Mouse (Mus musculus) spleen, adult 2 months (tissue): ENCODE results near the gene Ppa1.
"Not testable (repeated sequence)": the region's sequence is repeated elsewhere in the genome, so short reads cannot be mapped to it uniquely, and the experiment has no call there.

Source experiments
- CTCF ChIP-seq: fragments of 200-500 bp; IDR thresholded peaks from 2 replicates; pipeline ENCODE4 v1.5.1; 2011; ENCODE audit warnings: mild to moderate bottlenecking, inconsistent platforms; ENCODE audit not compliant: insufficient read depth, insufficient read length, insufficient replicate concordance; ENCODE audit errors: extremely low read depth
- POLR2A ChIP-seq: fragments of 200-500 bp; IDR thresholded peaks from 2 replicates; pipeline ENCODE4 v1.6.1; 2011; ENCODE audit warnings: low read depth, low read length, inconsistent platforms

DNA sequence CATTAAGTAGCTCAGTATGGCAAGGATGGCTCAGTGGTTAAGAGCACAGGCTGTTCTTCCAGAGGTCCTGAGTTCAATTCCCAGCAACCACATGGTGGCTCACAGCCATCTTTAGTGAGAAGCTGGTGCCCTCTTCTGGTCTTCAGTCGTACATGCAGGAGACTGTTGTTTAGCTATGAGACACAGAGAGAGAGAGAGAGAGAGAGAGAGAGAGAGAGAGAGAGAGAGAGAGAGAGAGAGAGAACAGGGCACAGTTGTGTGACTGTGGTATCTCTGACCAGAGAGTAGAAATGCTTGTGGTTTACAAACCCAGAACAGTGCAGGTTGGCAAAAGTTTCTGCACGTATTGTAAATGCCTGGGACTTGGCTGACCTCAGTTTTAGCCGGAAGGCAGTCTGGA lies 24.5 kb upstream of the Ppa1 start:
- not testable (repeated sequence) for TF ChIP-seq CTCF, POLR2A
